Mouse (Mus musculus) cortical plate, adult 2 months (tissue): Measurements from ENCODE around the gene Ssh1.

Experiments used
- CTCF ChIP-seq: fragments of 200-500 bp; IDR thresholded peaks from 2 replicates; pipeline ENCODE4 v1.5.1; 2011; ENCODE audit warnings: mild to moderate bottlenecking, control low read depth, low read length; ENCODE audit not compliant: insufficient read depth; ENCODE audit errors: extremely low read depth
- POLR2A ChIP-seq: fragments of 200-500 bp; IDR thresholded peaks from 2 replicates; pipeline ENCODE4 v1.6.1; 2011; ENCODE audit warnings: mild to moderate bottlenecking, low read length, control low read depth; ENCODE audit not compliant: insufficient read depth; ENCODE audit errors: extremely low read depth

DNA sequence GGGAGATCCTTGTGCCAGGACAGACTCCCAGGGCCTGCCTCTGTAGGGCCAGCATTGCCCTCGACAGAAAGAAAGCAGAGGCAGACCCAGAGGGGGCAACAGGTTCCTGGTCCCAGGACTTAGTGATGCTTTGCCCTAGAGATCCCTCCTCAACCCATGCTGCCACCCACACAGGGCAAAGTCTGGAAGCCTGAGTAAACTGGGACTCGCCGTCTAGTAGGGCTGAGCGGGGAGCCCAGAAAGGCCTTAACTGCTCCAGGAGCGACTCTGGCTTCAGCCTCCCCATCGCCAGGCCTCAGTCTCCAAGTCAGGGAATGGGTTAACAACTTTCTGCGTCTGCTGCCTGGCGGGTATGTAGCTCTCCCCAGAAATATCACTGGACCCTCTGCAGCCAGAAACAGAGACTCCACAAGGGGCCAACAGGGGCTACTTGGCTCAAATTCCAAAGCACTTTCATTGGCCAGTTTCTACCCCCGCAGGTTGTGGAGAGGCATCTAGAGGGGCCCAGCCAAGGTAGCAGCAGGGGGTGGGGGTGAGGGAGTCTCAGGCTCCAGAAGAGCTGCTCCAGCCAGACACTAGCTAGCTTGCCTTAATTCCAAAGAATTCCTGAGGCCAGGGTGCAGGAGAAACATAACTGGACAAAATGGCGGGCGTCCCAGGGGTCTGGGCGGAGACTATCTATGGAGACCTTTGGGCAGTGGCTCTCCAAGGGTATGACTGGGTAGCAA, 33.7 kb upstream of the Ssh1 start:
- TF ChIP-seq CTCF (no peak), POLR2A (no peak)
